Mouse (Mus musculus) natural killer cell, adult 2 months (primary cell): ENCODE data around the gene Npy4r.

Experiments
- DNase-seq, 2 experiments: peaks; one replicate each; pipeline ENCODE4 v3.0.0; 2022; ENCODE audit warnings: low spot score in 2 of 2

Gene Npy4r

DNA sequence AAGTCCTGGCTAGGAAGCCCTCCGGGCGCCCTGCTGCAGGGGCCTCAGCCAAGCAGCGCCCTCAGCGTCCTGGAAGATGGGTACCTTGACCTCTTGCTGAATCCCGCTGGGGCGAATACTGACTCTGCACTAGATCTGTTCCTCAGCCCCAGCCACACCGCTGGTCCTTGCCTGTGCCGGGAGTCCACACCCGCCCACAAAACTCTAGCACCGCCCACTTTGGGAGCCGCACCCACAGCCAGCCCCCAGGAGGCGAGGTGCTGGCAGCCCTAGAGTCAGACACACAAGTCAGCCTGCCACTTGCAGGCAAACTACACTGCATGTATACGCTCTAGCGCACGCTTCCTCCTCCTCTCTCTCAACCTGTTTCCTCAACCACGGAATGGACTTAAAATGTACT, at the start of gene Npy4r:
Gene Npy4r (minus strand): TSS at position 148 of the 400 bp plus-strand sequence.
- no peak for DNase-seq

DNA sequence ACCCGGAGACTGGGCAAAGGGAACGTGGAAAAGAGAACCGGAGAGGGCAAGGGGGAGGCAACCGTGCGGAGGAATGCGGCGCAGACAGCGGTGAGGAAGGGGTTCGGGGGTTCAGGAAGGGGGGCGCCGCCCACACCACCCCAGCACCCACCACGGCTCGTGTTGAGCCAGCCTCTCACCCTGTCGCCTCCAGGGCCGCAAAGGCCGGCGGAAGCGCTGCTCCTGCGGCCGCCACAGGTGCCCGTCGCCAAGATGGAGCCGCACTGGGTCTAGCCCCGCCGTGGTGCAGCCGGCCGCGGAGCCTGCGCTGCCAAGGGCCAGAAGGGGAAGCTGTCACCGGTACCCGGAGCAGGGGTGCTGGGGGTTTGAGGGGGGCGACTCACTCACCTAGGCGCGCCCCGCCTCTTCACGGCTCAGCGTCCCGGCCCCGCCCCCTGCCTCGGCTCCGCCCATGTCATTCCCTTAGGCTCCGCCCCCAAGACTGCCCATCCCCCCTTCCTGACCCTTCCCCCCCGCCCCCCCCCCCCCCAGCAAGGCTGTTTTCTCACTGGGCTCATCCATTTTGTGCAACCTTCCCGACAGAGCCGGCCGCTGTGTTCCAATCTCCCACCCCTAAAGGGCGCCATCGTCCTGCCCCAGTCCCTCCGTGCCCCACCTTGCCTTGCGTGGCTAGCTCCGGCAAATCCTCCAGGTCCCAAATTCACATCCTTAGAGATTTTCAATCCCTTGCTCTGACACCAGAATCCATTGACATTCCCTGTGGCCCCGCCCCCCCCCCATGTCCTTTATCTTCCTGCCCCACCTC, 49.1 kb upstream of the Npy4r start, which contains the start of gene Gprin2:
Gene Gprin2 (minus strand): TSS at position 423 of the 805 bp plus-strand sequence.
- peak in 1 of 2 experiments; percentile 8 for DNase-seq

DNA sequence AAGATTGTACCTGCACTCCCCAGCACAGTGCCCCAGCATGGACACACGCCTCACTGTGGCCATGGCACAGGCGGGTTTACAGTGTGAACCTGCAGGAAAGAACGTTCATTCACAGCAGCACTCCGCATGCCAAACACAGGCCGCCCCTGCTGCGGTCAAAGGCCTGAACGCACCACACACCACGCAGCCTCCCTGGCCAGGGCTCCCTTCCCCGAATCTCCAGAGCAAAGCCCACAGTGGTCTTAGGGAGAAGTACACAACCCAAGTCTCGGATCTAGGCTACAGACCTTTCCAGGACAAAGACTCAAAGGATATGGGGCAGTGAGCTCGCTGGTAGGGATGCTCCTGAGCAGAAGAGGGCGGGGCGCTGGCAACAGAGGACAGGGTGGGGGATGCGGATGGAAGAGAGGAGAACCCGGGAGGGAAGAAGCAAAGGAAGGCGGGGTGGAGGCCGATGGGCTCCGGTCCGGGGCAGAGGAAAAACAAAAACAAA, 48.5 kb upstream of the Npy4r start:
- no peak for DNase-seq

DNA sequence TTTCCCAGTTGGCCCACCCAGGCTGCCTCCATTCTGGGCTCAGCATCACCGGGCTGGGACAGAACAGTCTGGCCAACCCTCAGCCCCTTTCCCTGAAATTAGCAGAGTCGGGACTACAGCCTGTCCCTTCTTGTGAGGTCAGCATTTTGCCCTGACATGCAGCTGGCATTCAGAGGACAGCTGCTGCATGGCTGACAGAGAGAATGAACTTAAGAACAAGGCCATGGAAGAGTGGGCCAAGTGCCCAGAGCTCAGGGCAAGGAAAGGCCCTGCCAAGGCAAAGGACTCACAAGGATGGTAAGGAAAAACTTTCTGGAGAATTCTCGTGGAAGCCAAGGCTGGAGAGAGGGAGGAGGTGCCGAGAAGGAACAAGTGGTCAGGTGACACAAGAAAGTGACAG, 44.4 kb upstream of the Npy4r start:
- DNase-seq = no peak

DNA sequence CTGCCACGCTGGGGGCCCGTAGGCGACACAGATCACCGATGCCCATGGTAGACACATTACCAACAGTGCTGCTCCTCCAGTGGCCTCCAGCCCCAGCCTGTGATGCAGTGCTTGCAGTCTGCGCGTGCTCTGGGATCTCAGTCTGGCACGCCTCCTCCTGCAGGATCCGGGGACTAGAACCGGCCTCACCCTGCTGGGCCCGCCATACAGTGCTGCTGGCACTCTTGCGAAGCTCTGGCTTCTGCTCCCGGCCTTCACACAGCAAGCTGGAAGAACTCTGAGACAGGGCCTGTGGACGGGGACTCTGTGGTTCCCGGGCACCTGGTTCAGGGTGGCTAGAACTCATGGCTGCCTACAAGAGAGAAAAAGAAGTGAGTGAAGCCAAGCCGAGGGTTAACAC, 43.2 kb upstream of the Npy4r start:
- no peak for DNase-seq

DNA sequence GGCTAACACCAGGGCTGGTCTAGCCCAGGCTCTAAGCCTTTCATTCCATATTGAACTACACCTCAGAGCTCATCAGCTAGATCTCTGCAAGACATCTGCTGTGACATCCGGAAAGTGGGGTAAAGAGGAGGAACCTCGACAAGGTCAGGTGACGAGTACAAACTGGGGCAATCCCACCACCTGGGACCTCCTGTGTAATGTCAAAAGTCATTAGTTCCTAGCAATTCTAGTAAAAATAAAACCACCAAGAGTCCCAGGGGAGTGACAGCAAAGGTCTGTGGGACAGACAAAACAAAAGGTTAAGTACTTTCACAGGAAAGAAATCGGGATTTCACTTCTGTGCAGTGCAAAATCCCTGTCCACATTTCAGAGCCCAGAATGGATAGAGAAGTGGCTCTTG, 41.6 kb upstream of the Npy4r start:
- no peak for DNase-seq

DNA sequence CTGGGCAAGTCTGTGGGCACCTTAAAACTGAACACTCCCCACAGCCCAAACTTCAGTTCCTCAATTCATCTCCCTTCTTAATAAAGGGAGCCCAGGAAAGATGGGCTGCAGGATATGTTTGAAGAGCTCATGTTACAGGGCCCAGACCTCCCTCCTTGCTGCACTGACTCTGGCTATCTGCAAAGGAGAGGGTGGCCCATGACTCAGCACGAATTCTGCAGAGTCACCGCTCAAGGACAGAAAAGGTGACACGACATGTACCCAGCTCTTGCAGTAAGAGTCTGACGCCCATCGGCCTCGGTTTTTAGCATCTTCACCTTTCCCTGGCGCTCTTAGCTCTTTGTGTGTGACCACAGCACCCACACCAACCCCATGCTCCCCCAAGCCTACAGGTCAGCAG, 38.1 kb upstream of the Npy4r start:
- no peak for DNase-seq

DNA sequence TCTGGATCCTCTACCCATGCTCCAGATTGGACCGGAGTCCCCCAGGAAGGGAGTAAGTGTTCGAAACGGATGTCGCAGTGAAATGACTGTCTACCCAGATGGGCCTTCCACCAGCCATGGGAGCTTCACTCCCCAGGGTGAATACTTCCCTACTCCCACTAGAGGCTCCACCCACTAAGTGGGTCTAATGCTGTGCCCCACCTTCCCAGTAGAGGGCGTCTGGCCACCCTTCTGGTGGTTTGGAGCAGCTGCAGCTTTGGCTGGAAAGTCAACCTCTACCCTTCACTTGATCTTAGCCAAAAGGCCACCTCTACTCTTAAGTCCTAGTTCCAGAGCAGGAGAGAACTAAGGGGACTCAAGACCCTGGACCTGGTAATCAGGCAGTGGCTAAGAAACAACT, 36.3 kb upstream of the Npy4r start:
- peak in 1 of 2 experiments; percentile 9 for DNase-seq

DNA sequence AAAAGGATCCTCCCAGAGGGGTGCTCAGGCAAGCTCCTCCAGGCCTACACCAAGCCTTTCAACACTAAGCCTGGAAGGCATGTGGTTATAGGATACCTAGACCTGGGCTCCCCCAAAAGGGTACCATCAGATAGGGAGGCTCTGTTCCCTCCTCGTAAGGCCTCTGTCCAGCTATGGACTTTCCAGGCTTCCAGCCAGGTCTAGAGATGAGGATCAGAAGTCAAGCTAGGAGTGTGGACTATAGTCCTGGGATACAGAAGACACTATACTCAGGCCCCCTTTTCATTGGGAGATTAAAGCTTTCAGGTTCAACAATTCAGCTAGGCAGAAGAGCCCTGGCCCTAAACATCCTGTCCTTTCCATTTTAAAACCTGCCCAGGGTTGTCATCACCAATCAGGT, 30.8 kb upstream of the Npy4r start:
- no peak for DNase-seq

DNA sequence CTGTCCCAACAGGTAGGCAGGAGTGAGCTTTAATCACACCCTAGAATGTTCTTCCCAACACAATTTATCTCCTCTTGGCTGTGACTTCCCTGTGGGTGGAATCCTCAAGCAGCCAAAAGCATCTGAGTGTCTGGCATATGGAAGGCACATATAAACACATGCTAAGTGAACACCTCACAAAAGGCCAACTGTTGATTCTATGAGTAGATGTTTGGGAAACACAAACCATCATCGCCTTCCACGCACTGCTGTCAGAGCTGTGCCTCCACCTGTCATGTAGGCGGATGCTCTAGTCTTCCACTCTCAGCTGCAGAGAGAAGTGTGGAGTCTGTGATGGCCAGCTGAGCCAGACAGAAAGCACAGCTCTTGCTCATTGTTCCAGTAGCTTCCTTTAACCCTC, 27.1 kb upstream of the Npy4r start:
- DNase-seq = no peak

DNA sequence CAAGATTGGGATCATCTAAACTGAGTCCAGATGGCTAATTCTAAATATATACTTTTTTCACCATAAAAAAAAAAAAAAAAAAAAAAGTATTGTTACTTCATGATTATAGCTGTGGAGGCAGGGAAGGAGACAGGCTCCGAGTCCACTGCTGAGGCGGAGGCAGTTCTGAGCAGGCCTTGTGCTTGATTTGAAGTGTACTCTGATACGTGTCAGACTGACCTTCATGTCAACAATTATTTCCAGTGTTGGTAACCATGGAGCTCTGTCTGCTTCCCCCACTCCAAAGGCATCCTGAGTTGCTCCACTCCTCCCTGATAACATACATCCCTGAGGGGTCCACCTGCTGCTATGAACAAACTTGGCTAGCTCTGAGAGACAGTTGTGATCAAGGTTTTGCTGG, 18.8 kb upstream of the Npy4r start:
- DNase-seq = no peak

DNA sequence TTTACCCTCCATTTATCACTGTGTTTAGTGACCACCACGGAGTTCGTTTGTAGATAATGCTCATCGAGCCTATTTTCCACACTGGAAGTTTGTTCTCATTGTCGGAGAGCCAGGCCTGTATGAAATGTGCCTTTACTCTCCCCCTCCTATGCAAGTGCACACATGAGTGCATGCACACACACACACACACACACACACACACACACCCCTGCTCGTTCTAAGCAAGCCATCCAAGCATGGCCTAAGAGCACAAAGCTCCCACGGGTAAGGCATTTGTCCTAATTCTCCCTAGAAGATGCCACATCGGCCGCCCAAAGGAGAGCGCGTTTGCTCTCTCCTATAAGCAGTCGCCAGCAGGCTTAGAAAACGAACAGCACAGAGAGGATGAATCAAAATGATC, 3.5 kb upstream of the Npy4r start:
- DNase-seq = no peak

DNA sequence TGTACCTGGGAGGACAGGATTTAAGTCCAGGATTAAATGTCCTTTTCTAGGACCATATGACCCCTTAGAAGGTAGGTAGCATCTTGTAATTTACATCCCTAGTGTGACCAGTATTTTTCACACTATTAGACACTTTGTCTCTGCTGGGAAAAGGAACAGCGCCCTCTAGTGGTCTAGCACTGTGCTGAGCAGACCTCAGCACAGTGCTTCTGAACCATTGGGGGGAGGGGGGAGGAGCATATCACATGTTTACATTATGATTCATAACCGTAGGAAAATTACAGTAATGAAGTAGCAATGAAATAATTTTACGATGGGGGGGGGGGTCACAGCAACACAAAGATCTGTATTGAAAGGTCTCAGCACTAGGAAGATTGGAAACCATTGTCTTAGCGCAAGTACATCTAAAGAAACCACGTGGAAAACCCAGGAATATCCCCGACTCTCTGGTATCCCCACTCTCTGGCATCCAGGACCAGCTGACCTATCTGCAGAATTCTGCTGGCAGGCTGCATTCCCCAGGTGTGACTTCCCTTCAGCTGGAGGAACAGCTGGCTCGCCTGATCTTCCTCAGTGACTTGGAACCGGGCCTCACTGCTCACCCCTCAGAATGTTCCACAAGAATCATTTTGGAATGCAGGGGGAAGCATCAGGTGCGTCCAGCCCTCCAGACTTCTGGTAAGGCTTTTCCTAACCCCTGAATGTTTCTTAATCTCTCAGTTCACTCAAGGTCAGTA, 2.5 kb upstream of the Npy4r start:
- peak; percentile 4 for DNase-seq

DNA sequence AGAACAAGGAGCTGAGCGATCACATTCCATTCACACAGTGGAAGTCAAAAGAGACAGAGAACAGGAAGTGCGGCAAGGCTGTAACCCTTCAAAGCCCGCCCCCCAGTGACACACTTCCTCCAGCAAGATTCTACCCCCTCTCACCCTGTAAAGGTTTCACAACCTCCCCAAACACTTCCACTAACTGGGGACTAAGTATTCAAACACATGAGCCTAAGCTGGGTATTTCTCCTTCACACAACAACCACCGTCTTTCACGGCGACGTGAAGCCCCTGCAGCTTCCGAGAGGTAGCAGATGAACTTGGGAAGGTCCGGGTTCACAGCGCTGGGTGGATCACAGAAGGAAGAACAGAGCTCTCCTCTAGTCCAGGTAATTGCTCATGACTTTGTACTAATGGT, 9.4 kb downstream of the Npy4r start:
- no peak for DNase-seq

DNA sequence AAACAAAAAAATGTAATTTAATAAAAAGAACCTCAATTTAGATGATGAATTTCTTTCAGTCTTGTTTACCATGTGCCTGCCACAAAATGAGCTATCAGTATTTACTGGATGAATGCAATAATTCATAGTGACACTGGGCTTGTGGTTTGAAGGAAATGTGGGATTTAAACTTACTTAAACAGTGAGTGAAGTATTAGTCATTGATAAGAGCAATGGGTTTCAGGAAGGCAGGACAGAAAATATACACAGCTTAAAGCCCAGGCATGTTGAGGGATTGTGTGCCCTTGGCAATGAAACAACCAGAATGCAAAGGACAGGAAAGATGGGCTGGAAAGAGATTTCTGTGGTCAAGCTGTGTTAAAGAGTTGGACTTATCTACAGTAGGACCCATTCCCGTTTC, 10.0 kb downstream of the Npy4r start:
- DNase-seq = no peak

DNA sequence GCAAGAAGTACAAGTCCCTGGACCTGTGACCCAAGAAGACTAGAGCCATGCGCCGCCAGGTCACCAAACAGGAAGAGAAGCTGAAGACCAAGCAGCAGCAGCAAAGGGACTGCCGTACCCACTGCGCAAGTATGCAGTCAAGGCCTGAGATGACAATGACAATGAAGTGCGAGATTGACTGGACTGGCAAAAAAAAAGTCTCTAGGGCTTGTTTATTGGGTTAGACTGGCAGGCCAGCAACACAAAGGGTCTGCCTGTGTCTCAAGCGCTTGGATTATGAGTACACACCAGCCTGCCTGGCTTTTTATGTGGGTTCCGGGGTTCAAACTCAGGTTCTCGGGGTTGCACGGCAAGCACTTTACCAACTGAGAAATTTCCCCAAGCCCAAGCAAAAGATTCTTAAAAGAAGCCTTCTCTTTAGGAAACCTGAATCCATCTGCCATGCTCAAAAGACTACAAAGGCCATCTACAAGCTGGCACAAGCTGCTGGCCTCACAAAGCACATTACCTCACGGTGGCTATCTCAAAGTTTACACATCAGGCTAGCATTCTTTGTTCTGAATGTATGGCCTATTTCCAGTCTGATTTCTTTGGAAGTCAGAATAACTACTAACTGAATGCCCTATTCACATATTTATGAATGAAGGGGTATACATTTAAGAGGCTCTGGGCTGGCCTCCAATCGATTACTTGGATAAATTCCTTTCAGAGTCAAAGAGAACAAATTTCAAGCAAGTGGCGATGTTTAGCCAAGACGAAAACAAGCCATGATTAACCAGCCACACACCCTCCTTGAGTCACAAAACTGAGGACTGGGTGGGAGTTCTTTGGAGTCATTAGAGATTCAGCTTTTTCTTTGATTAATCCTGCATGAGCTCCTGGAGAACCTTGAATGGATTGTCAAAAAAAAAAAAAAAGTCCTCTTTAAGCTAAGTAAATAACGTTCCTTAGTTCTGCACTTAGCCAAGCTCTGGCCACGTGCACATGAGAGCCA, 12.3 kb downstream of the Npy4r start:
- DNase-seq = no peak

DNA sequence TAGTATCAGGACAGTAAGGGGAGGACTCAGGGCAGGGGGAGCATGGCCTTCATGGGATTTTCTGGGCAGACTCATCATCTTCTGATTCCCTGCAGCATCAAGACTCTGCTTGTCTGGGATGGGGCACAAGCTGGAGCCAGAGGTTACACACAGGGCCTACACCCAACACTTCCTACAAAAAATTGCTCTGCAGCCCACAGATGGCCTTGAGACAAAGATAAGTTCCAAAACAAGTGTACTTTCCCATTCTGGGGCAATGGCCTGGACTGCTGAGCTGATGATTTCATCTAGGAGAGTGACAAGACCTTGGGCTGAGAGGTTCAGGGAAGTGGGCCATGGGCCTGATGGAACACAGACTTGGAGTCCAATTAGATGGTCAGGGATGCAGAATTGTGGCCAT, 16.9 kb downstream of the Npy4r start:
- DNase-seq = no peak

DNA sequence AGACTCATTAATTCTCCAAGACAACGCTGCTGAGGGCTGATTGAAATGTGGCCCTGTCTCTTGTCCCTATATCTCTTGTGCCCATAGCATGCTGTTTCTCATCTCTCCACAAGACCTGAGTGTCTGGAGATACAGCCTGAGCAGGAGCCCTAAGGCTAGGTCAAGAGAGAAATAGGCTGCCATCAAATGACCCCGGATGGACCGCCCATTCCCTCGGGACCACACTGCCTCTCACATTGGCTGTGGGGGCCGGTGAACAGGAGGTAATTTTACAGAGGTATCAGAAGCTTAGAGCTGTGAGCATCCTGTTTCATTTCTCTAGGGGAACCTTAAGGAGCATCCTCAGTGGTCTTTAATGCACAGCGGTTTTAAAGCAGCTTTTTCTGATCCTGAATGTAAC, 21.1 kb downstream of the Npy4r start:
- no peak for DNase-seq

DNA sequence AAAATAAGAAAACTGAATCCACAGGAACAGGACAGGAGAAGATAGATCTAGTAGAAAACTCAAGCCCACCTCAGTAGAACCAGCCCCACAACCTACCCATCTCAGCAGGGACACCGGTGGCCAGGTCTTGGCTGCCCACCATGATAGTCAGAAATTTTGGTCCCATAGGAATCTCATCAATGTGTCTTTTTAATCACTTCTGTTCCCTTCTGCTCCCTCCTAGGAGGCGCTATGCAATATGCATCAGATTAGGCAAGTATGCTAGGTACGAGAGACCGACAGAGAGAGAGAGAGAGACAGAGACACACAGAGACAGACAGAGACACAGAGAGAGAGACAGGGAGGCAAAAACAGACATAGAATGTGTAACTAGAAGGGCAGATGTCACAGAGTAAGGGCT, 30.6 kb downstream of the Npy4r start:
- DNase-seq = no peak

DNA sequence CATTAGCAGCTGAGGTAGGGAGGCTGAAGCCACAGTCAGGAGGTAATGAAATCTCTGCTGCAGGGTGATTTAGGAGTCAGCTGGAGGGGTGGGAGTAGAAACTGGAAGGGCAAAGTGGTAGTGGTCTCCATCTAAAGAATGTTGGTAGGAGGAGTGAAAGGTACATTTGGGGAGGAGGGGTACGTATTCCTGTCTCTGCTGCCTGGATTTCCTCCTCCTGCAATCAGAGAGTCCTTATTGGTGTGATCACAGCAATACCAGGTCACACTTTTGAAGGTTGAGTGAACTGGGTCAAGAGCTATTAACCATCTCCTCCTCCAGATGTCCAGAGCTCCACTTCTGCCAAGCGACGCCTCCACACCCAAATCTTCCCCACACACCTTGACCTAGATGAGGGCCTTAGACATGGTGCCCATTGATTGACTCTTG, 31.4 kb downstream of the Npy4r start:
- DNase-seq = no peak

DNA sequence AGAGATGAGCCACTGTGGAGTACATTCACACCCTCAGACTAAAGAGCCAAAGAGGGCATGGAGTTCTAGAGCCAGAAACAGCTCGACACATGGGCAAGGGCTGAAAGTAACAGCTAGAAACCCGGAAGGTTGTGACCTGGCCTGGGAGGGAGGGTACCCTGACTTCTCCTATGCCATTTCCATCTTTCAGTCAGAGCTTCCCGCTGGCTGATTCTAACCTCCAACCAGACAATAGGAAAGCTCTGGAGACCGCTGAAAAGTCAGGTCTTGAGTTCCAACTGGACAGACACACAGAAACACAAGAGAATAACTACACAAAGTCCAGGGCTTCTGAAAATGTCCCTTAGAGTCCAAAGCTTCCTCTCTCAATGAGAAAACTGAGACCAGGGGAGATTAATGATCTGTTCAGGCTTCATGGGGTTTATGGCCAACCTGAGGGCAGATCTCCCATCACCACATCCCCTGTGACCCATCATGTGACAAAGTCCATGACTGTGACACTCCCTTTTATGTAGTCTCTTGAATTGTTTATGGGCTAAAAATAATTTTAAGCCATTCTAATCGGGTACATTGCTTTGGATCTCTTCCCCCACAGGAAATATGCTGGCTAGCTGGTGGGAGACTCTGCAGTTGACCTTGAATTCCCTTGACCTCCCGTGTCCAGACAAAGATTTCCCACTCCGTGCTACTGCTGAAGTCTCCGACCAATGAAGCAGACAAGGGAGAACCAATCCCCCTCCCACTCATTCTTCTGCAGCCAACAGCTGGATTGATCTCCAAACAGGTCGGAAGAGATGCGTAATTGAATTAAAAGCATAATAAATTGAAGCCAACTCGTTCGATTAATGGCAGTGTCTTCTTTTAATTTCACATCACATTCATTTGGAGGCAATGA, 32.0 kb downstream of the Npy4r start:
- no peak for DNase-seq
